Mouse (Mus musculus) spleen, postnatal 14 days (tissue): Measurements from ENCODE around the gene Ccdc63.
"Not testable (repeated sequence)": the region's sequence is repeated elsewhere in the genome, so short reads cannot be mapped to it uniquely, and the experiment has no call there.

ENCODE experiments used
- DNase-seq, 2 experiments: peaks; one replicate each; pipeline ENCODE4 v3.0.0; 2021 to 2022; ENCODE audit warnings: low spot score in 2 of 2

The Ccdc63 gene

GRCm38 (mm10) chr5:122149259-122149658 lies 8.6 kb upstream of the Ccdc63 start:
- no peak for DNase-seq

- DNase-seq, result no peak
Observed at GRCm38 (mm10) chr5:122148107-122148506, 7.5 kb upstream of the Ccdc63 start.

- DNase-seq, result no peak
Observed at GRCm38 (mm10) chr5:122146609-122147008, 6.0 kb upstream of the Ccdc63 start.

GRCm38 (mm10) chr5:122146056-122146580 lies 5.5 kb upstream of the Ccdc63 start:
- no peak for DNase-seq

- DNase-seq, result peak in 1 of 2 experiments; percentile 57
Observed at GRCm38 (mm10) chr5:122145381-122146055, 4.9 kb upstream of the Ccdc63 start.

GRCm38 (mm10) chr5:122144825-122145224 lies 4.2 kb upstream of the Ccdc63 start:
- no peak for DNase-seq

- DNase-seq, result no peak
Observed at GRCm38 (mm10) chr5:122143543-122143942, 2.9 kb upstream of the Ccdc63 start.

GRCm38 (mm10) chr5:122142230-122142992 lies 1.8 kb upstream of the Ccdc63 start:
- DNase-seq, result peak in 1 of 2 experiments; percentile 58

- DNase-seq, result not testable (repeated sequence)
Observed at GRCm38 (mm10) chr5:122139771-122140170, 852 bp downstream of the Ccdc63 start.

GRCm38 (mm10) chr5:122138856-122139255 lies 1.8 kb downstream of the Ccdc63 start:
- no peak for DNase-seq

- DNase-seq, result no peak
Observed at GRCm38 (mm10) chr5:122136508-122137408, 3.9 kb downstream of the Ccdc63 start.

- no peak for DNase-seq
Observed at GRCm38 (mm10) chr5:122135290-122135882, 5.2 kb downstream of the Ccdc63 start.

GRCm38 (mm10) chr5:122134395-122135289 lies 6.0 kb downstream of the Ccdc63 start:
- no peak for DNase-seq

- DNase-seq, result no peak
Observed at GRCm38 (mm10) chr5:122133050-122133389, 7.6 kb downstream of the Ccdc63 start.

- no peak for DNase-seq
Observed at GRCm38 (mm10) chr5:122132167-122133049, 8.2 kb downstream of the Ccdc63 start.

GRCm38 (mm10) chr5:122131076-122132051 lies 9.3 kb downstream of the Ccdc63 start:
- DNase-seq, result peak; percentile 80 to 90

- no peak for DNase-seq
Observed at GRCm38 (mm10) chr5:122130341-122130998, 10.2 kb downstream of the Ccdc63 start.
